Mouse (Mus musculus) fat pad, adult 2 months (tissue): ENCODE data around the gene Kcnmb3.
"Not testable (repeated sequence)": the region's sequence is repeated elsewhere in the genome, so short reads cannot be mapped to it uniquely, and the experiment has no call there.

Experiments
- DNase-seq: peaks from one replicate; pipeline ENCODE4 v3.0.0-alpha.2; 2011; ENCODE audit warnings: low read depth, low spot score; ENCODE audit errors: extremely low read depth

Kcnmb3 gene

GRCm38 (mm10) chr3:32437297-32437696, 54.7 kb downstream of the Kcnmb3 start:
- DNase-seq, result no peak

GRCm38 (mm10) chr3:32436101-32436500, 55.9 kb downstream of the Kcnmb3 start:
- DNase-seq, result no peak

GRCm38 (mm10) chr3:32434016-32434415, 58.0 kb downstream of the Kcnmb3 start:
- DNase-seq, result no peak

- DNase-seq, result no peak
Observed at GRCm38 (mm10) chr3:32430394-32430793, 61.6 kb downstream of the Kcnmb3 start.

GRCm38 (mm10) chr3:32429351-32429750, 62.7 kb downstream of the Kcnmb3 start:
- not testable (repeated sequence) for DNase-seq

GRCm38 (mm10) chr3:32428921-32429320, 63.1 kb downstream of the Kcnmb3 start:
- DNase-seq, result no peak

- DNase-seq, result no peak
Observed at GRCm38 (mm10) chr3:32428361-32428760, 63.7 kb downstream of the Kcnmb3 start.

GRCm38 (mm10) chr3:32427695-32428094, 64.3 kb downstream of the Kcnmb3 start:
- no peak for DNase-seq
